Mouse (Mus musculus): ENCODE measurements around the gene Myh7b. TPM values are rescaled to one million over a fixed set of nuclear protein-coding genes. Genes with fewer than 3 reads are reported as not detected.

Myh7b gene
- total and polyA plus RNA-seq, 3 experiments, result 2.2 to 5.9 TPM; not detected in 1

GRCm38 (mm10) chr2:155675118-155675517 lies 64.1 kb downstream of the Myh7b start:
- no peak for DNase-seq (ENCODE audit: low read depth, low spot score)
- no peaks in the 10 kb centered on the region for H3K9me3 ChIP-seq (replicated peaks; ENCODE audit: insufficient read depth, low read length)
- H3K79me2 ChIP-seq (ENCODE audit: control insufficient read depth, insufficient read depth, low read length, poor library complexity), result peaks cover 24% of the 10 kb centered on the region
- H3K27me3 ChIP-seq (ENCODE audit: control insufficient read depth in 1 of 2, insufficient read depth in 2 of 2, low read length in 2 of 2), result no peaks in the 10 kb centered on the region
- no peaks in the 10 kb centered on the region for H3K4me1 ChIP-seq (ENCODE audit: control insufficient read depth in 1 of 2, insufficient read depth in 2 of 2, low read length in 2 of 2)
- H3K9ac ChIP-seq (ENCODE audit: control insufficient read depth, low read depth, low read length, poor library complexity, severe bottlenecking), result no peak overlapping the region
- peaks cover 0 to 18% of the 10 kb centered on the region in 2 experiments; a peak in 2 of 4 replicates for H3K36me3 ChIP-seq (ENCODE audit: control insufficient read depth in 1 of 2, insufficient read depth in 2 of 2, low read length in 2 of 2)
- no peak overlapping the region for H3K27ac ChIP-seq (ENCODE audit: control insufficient read depth, low read depth, low read length)
- TF ChIP-seq NELFE (IDR thresholded peaks at IDR 0.05; ENCODE audit: low read depth, low read length) (no peak), USF1 (IDR thresholded peaks at IDR 0.05; ENCODE audit: low read depth, low read length) (no peak), NRF1 (IDR thresholded peaks at IDR 0.05; ENCODE audit: insufficient read depth, low read depth, low read length, poor library complexity, severe bottlenecking) (no peak), MAZ (IDR thresholded peaks at IDR 0.05; ENCODE audit: low read depth, low read length) (no peak), EP300 (IDR thresholded peaks at IDR 0.05; ENCODE audit: low read depth in 1 of 2, low read length in 2 of 2) (no peak), ELF1 (IDR thresholded peaks at IDR 0.05; ENCODE audit: low read depth, low read length) (no peak), ZMIZ1 (IDR thresholded peaks at IDR 0.05; ENCODE audit: low read depth, low read length) (no peak), RCOR1 (IDR thresholded peaks at IDR 0.05; ENCODE audit: low read depth, low read length) (no peak), GATA1 (IDR thresholded peaks at IDR 0.05; ENCODE audit: low read depth, low read length) (no peak), TAL1 (IDR thresholded peaks at IDR 0.05; ENCODE audit: low read length) (no peak), MXI1 (IDR thresholded peaks at IDR 0.05; ENCODE audit: low read depth, low read length) (no peak), BHLHE40 (IDR thresholded peaks at IDR 0.05; ENCODE audit: borderline replicate concordance, low read depth, low read length) (no peak), UBTF (IDR thresholded peaks at IDR 0.05; ENCODE audit: borderline replicate concordance, insufficient read depth, low read depth, low read length) (no peak), ZNF384 (IDR thresholded peaks at IDR 0.05; ENCODE audit: low read depth, low read length) (no peak), CTCF (IDR thresholded peaks at IDR 0.05 in 2 of 3, conservative IDR thresholded peaks at IDR 0.05 in 1 of 3; ENCODE audit: control insufficient read depth in 1 of 3, insufficient read depth in 1 of 3, low read depth in 2 of 3, low read length in 3 of 3, poor library complexity in 1 of 3, severe bottlenecking in 1 of 3) (no peak), TCF12 (IDR thresholded peaks at IDR 0.05; ENCODE audit: low read depth, low read length) (no peak)
- no peak overlapping the region for H3K4me3 ChIP-seq (ENCODE audit: control insufficient read depth in 1 of 2, insufficient read depth in 1 of 2, low read depth in 2 of 2, low read length in 2 of 2)

GRCm38 (mm10) chr2:155679586-155680110 lies 68.6 kb downstream of the Myh7b start:
- Histone ChIP-seq H3K36me3 (ENCODE audit: control insufficient read depth in 1 of 2, insufficient read depth in 2 of 2, low read length in 2 of 2) (peaks cover 0 to 7% of the 10 kb centered on the region in 2 experiments; a peak in 2 of 4 replicates), H3K27ac (ENCODE audit: control insufficient read depth, low read depth, low read length) (no peak overlapping the region), H3K9me3 (replicated peaks; ENCODE audit: insufficient read depth, low read length) (no peaks in the 10 kb centered on the region), H3K27me3 (ENCODE audit: control insufficient read depth in 1 of 2, insufficient read depth in 2 of 2, low read length in 2 of 2) (no peaks in the 10 kb centered on the region), H3K4me3 (ENCODE audit: control insufficient read depth in 1 of 2, insufficient read depth in 1 of 2, low read depth in 2 of 2, low read length in 2 of 2) (no peak overlapping the region), H3K79me2 (ENCODE audit: control insufficient read depth, insufficient read depth, low read length, poor library complexity) (peaks cover 29% of the 10 kb centered on the region), H3K4me1 (ENCODE audit: control insufficient read depth in 1 of 2, insufficient read depth in 2 of 2, low read length in 2 of 2) (peaks cover 0 to 3% of the 10 kb centered on the region in 2 experiments; a peak in 1 of 4 replicates), H3K9ac (ENCODE audit: control insufficient read depth, low read depth, low read length, poor library complexity, severe bottlenecking) (no peak overlapping the region)
- no peak for TF ChIP-seq CHD2 (IDR thresholded peaks at IDR 0.05; ENCODE audit: low read length)
- TF ChIP-seq E2F4 (IDR thresholded peaks at IDR 0.05; ENCODE audit: borderline replicate concordance, low read depth, low read length), result no peak
- no peak for DNase-seq (ENCODE audit: low read depth, low spot score)
